Mouse (Mus musculus): ENCODE data around the gene Adra2b.

Gene Adra2b

DNA sequence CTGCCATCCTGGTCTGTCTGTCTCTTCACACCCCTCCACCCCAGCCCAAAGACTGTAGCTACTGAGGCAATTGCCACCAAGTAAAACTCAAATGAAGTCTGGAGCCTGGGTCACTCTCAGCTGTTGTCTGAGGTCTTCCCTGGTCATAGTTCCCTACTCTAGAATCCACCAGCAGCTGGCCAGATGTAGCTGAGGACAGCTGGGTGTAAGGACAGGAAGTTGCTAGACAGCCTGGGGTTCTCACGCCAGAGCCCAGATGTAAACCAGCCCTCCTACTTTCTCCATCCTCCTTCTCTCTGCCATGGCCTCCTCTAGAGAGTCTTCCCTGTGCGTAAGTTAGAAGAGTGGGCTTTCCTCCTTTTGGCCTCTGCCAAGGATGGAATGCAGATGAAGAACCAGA is 24.5 kb downstream of the Adra2b start:
- no peak for DNase-seq

DNA sequence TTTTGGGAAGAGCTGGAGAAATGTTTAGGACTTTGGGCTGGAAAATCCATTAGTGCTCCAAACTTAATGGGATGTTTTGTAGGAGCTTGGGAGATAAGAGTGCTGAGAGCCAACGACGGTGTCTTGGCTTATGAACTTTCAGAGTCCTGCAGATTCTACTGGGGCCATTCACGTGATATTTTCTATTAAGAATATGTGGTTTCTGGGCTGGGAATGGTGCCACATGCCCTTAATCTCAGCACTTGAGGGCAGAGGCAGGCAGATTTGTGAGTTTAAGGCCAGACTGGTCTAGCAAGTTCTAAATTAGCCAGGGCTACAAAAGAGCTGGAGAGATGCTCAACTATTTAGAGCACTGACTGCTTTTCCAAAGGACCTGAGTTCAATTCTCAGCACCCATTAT is 27.3 kb downstream of the Adra2b start:
- DNase-seq: no peak

DNA sequence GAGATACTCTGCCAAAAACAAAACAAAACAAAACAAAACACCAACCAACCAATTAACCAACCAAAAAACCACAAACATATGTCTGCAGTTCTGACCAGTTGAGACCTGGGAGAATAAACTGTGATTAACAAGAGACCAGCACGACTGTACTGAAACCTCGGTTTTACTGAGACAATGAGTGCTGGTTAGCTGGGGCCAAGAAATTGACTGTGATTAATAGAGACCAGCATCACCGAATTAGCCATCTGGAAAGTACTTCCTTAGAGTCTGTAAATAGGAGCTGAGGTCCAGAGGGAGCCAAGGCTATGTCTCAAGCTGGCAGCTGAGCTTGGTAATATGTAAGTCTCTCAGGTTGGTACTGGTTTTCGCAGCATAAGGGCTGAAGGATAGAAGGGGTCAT is 27.8 kb downstream of the Adra2b start:
- DNase-seq: no peak

DNA sequence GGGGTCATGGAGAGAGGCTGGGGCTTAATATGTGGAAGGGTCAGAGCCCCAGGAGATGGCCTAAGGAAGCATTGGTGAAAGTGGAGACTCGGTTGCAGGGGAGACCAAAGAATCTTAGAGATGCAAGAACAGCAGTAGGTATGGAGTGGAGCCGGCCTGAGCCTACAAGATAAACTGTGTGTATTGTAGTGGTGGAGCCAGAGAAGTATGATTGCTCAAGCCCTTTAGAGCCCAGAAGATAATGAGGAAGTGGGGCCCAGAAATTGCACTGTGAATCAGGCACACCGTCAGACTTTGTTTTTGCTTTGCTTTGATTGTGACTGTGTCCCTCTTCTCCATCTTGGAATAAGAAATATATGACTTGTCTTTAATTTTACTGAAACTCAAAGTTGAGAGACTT is 28.3 kb downstream of the Adra2b start:
- DNase-seq: no peak

DNA sequence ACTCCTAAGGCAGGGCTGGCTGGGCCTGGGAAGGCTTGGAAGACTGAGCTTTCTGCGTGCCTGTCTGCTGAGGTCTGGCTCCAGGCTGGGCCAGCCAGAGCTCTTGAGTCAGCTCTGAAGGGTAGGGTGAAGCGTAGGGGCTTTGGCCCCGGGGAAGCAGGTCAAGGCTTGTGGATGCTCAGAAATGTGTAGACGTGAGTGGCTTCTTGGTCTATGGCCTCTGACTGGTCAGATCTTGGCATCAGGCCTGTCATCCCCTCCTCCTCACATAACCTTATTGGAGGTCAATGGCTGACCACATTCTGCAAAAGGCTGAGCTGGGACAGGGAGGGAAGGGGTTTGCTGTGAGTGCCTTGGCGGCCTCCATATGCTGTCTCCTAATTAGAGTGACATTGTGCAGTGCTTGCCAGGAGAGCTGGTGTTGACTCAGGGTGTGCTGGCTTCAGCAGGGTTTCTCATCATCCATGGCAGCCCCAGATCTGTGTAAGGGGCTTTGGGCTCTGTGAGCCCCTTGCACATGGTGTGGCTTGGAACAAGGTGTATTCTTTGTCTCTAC is 31.7 kb downstream of the Adra2b start:
- no peak for DNase-seq

- DNase-seq: no peak
Measured at GRCm38 (mm10) chr2:127398738-127399137, 35.7 kb downstream of the Adra2b start.

- no peak for DNase-seq
Measured at GRCm38 (mm10) chr2:127411126-127411525, 48.1 kb downstream of the Adra2b start.

GRCm38 (mm10) chr2:127415806-127416205 is 52.8 kb downstream of the Adra2b start:
- DNase-seq: no peak

DNA sequence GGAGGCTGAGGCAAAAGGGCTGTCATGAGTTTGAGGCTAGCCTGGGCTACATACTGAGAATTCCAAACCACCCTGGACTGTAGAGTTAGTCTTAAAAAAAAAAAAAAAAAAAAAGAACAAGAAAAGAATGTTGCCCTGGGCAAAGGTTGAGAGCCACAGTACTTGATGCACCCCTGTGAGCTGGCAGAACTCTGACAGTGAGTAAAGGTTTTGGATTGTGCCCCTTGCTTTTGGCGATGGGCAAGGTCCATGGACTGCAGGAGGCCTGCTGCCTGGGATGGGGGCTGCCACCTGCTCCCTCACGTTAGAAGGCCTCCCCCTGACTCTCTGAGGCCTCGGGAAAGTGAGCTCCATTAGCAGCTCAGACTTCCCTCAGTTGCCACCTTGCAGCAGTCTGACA is 53.7 kb downstream of the Adra2b start:
- DNase-seq: no peak

Measured in cerebellum, adult 11 months (tissue).